Mouse (Mus musculus): ENCODE results near the gene Hspa12a.

GRCm38 (mm10) chr19:58861174-58861760 lies 82.2 kb downstream of the Hspa12a start:
- TF ChIP-seq CTCF (IDR thresholded peaks at IDR 0.05; ENCODE audit: control insufficient read depth, insufficient read depth, insufficient replicate concordance, low read depth, low read length) (no peak), POLR2A (IDR thresholded peaks at IDR 0.05; ENCODE audit: control insufficient read depth, low read depth, low read length) (no peak)

Measured in testis, adult 2 months (tissue).